Mouse (Mus musculus): ENCODE measurements around the gene Tcf20.

GRCm38 (mm10) chr15:82863674-82864073, 124.0 kb downstream of the Tcf20 start:
- TF ChIP-seq MEF2A (IDR thresholded peaks at IDR 0.05; ENCODE audit: borderline replicate concordance, low read depth, low read length) (no peak), UBTF (IDR thresholded peaks at IDR 0.05; ENCODE audit: low read depth, low read length) (no peak)

Measured in CH12.LX (cell line).